ENCODE assay signal across 8 mouse cellular contexts in genomic region chr2:44519236-44519635, GRCm38 (mm10).
"Had no signal": no experiment of that assay in that cellular context is flagged by ENCODE, and none has a peak within 500 bp of the region (broad histone marks: within the 10 kb centered on the region; RNA-seq: fewer than 3 reads in every experiment).

No protein-coding gene starts in this region.

- DNase-seq: lung, adult 18-20 months; lung, embryonic 14.5 days; lung, postnatal 10 days; lung, postnatal 4 days; right cerebral cortex, postnatal 14 days; thymus, adult 2 months; thymus, postnatal 25 days; thymus, postnatal 4 days had no signal
